Mouse (Mus musculus): ENCODE data around the gene Nrip3. TPM values are rescaled to one million over a fixed set of nuclear protein-coding genes. Genes with fewer than 3 reads are reported as not detected.
A peak's percentile ranks its signal among the peaks of the same experiment; 100 is the strongest.

Nrip3 gene
- total and polyA plus RNA-seq, 2 experiments from 2014 or later = 0.33 to 0.53 TPM

DNA sequence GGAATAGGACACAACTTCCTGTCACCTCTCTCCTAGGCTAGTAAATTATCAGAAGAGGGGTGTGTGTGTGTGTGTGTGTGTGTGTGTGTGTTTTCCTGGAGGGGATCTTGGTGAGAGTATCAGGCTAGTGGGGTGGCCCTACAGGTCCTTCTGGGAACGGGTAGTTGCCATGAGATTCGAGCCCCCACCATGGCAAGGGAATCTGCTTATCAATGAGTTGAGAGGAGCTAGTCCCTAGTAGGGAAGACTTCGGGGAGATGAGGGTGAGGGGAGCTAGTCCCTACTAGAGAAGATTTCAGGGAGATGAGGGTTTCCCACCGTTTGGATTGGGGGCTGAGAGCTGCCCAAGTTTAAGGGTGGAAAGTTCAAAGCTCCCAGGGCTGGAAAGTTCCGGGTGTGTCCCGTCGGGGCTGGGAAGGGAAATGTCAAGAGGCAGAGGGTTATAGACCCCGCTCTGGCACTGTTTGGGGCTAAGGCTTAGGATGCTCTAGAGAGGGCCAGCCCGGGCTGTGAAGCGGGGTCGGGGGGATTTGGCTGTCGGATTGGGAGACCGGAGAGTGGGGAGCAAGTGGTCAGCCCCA, 30.3 kb downstream of the Nrip3 start:
- Histone ChIP-seq H3K27ac (ENCODE audit: low read depth) (peak overlapping the region; percentile 82), H3K4me1 (ENCODE audit: control insufficient read depth, insufficient read depth) (peaks cover 12% of the 10 kb centered on the region), H3K9me3 (replicated peaks; ENCODE audit: control insufficient read depth, low read length) (no peaks in the 10 kb centered on the region), H3K27me3 (ENCODE audit: control insufficient read depth, insufficient read depth, low read length) (no peaks in the 10 kb centered on the region), H3K4me2 (ENCODE audit: low read depth, low read length) (peak overlapping the region; percentile 73), H3K4me3 (ENCODE audit: low read depth, low read length) (peak overlapping the region; percentile 78), H3K9ac (replicated peaks; ENCODE audit: low read depth, low read length) (peak overlapping the region; percentile 93), H3K36me3 (replicated peaks; ENCODE audit: control insufficient read depth, insufficient read depth, low read length) (peaks cover 13% of the 10 kb centered on the region)
- WGBS = 3% methylated on average over 13 of the region's 13 CpGs
- ATAC-seq (ENCODE audit: insufficient read depth, low read depth) = no peak; the same call in 1 of the 2 replicates
- DNase-seq (ENCODE audit: low spot score) = no peak
- no peak for TF ChIP-seq CTCF (IDR thresholded peaks at IDR 0.05; ENCODE audit: low read depth)
- TF ChIP-seq EP300 (IDR thresholded peaks at IDR 0.05; ENCODE audit: low read depth) = no peak

DNA sequence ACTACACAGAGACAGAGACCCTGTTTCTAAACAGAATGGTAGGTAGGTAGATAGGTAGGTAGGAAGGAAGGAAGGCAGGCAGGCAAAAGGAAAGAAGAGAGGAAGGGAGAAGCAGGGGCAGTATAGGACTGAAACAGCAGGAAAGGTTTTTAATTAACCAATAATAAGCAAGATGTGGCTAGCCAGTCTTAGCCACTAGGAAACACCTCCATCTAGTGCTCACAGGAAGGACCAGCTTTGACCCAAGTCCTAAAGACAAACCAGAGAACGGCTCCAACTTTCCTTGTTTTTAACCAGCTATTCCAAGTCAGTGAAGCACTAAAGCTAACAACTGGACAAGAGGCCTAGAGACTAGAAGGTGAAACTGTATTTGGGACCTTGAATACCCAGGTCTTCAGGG, 34.1 kb downstream of the Nrip3 start:
- no peak overlapping the region for H3K9ac ChIP-seq (replicated peaks; ENCODE audit: low read depth, low read length)
- TF ChIP-seq CTCF (IDR thresholded peaks at IDR 0.05; ENCODE audit: low read depth) = peak; percentile 26
- TF ChIP-seq EP300 (IDR thresholded peaks at IDR 0.05; ENCODE audit: low read depth) = no peak
- no peaks in the 10 kb centered on the region for H3K27me3 ChIP-seq (ENCODE audit: control insufficient read depth, insufficient read depth, low read length)
- H3K4me3 ChIP-seq (ENCODE audit: low read depth, low read length) = no peak overlapping the region
- no peak overlapping the region for H3K4me2 ChIP-seq (ENCODE audit: low read depth, low read length)
- peaks cover 5% of the 10 kb centered on the region; the same call in 1 of the 2 replicates for H3K4me1 ChIP-seq (ENCODE audit: control insufficient read depth, insufficient read depth)
- no peak for ATAC-seq (ENCODE audit: insufficient read depth, low read depth)
- peaks cover 45% of the 10 kb centered on the region for H3K36me3 ChIP-seq (replicated peaks; ENCODE audit: control insufficient read depth, insufficient read depth, low read length)
- no peak for DNase-seq (ENCODE audit: low spot score)
- WGBS = 54% methylated on average over 1 of the region's 1 CpGs
- H3K27ac ChIP-seq (ENCODE audit: low read depth) = no peak overlapping the region
- no peaks in the 10 kb centered on the region for H3K9me3 ChIP-seq (replicated peaks; ENCODE audit: control insufficient read depth, low read length)

DNA sequence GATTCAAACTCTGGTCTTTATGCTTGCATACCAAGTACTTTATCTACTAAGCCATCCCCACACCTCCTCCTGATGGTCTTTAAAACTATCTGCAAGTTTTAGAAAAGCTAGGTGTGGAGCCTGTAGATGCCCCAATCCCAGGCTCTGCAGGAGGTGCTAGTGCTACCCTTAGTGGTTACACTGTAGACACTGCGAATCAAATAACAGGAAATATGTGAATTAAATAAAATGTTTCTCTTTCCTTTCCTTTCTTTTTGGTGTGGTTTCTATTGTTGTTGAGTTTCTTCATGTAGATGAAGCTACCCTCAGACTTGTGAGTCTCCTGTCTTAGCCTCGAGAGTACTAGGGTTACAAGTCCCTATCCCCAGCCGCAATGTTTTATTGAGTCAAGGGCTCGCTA, 40.1 kb downstream of the Nrip3 start:
- Histone ChIP-seq H3K4me2 (ENCODE audit: low read depth, low read length) (no peak overlapping the region), H3K4me1 (ENCODE audit: control insufficient read depth, insufficient read depth) (no peaks in the 10 kb centered on the region), H3K27ac (ENCODE audit: low read depth) (no peak overlapping the region), H3K9ac (replicated peaks; ENCODE audit: low read depth, low read length) (no peak overlapping the region), H3K4me3 (ENCODE audit: low read depth, low read length) (no peak overlapping the region), H3K27me3 (ENCODE audit: control insufficient read depth, insufficient read depth, low read length) (no peaks in the 10 kb centered on the region), H3K9me3 (replicated peaks; ENCODE audit: control insufficient read depth, low read length) (no peaks in the 10 kb centered on the region), H3K36me3 (replicated peaks; ENCODE audit: control insufficient read depth, insufficient read depth, low read length) (peaks cover 87% of the 10 kb centered on the region)
- TF ChIP-seq EP300 (IDR thresholded peaks at IDR 0.05; ENCODE audit: low read depth) (no peak), CTCF (IDR thresholded peaks at IDR 0.05; ENCODE audit: low read depth) (no peak)
- DNase-seq (ENCODE audit: low spot score) = no peak
- WGBS = 87% methylated on average over 4 of the region's 4 CpGs
- no peak for ATAC-seq (ENCODE audit: insufficient read depth, low read depth)

DNA sequence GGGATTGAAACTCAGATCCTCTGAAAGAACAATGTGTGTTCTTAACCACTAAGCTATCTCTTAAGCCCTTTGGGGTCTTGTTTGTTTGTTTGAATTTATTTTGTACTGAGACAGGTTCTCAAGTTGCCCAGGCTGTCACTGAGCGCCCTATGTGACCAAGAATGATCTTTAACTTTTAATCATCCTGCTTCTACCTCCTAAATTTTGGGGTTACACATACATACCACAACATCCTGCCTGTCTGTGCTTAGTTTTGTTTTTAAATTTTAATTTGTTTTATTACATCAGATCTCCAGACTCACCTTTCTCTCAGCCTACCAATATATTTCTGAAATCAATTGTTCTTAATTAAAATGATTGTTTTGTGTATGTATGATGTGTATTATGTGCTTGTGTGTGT, 40.8 kb downstream of the Nrip3 start:
- DNase-seq (ENCODE audit: low spot score) (no peak), ATAC-seq (ENCODE audit: insufficient read depth, low read depth) (no peak)
- no peaks in the 10 kb centered on the region for H3K27me3 ChIP-seq (ENCODE audit: control insufficient read depth, insufficient read depth, low read length)
- TF ChIP-seq CTCF (IDR thresholded peaks at IDR 0.05; ENCODE audit: low read depth) (no peak), EP300 (IDR thresholded peaks at IDR 0.05; ENCODE audit: low read depth) (no peak)
- no peaks in the 10 kb centered on the region for H3K9me3 ChIP-seq (replicated peaks; ENCODE audit: control insufficient read depth, low read length)
- H3K4me1 ChIP-seq (ENCODE audit: control insufficient read depth, insufficient read depth) = no peaks in the 10 kb centered on the region
- no peak overlapping the region for H3K27ac ChIP-seq (ENCODE audit: low read depth)
- peaks cover 87% of the 10 kb centered on the region for H3K36me3 ChIP-seq (replicated peaks; ENCODE audit: control insufficient read depth, insufficient read depth, low read length)
- H3K4me3 ChIP-seq (ENCODE audit: low read depth, low read length) = no peak overlapping the region
- WGBS = 90% methylated on average over 1 of the region's 1 CpGs
- H3K9ac ChIP-seq (replicated peaks; ENCODE audit: low read depth, low read length) = no peak overlapping the region
- H3K4me2 ChIP-seq (ENCODE audit: low read depth, low read length) = no peak overlapping the region

DNA sequence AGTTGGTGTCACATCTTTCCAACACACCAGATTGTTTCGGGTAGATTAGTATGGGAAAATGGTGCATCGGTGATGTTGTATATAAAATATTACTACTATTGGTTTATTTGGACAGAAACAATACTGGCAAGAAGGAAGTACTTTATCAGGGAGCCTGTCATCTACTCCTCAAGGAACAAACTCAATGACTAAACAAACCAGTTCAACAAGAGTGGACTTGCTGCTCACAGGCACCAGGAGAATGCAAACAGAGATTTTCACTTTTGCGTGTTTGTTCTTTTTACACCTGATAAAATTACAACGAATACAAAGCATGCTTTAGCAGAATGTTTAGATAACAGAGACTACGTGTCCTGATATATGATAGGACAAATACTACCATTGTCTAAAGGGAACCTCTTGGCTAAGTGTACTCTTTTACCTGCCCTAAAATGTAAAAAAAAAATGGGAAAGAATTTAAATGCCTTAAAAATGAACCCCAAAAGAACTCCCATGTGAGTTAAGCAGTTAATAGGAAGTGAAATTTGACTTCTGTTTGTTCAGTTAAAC, 41.9 kb downstream of the Nrip3 start:
- Histone ChIP-seq H3K27me3 (ENCODE audit: control insufficient read depth, insufficient read depth, low read length) (no peaks in the 10 kb centered on the region), H3K4me2 (ENCODE audit: low read depth, low read length) (no peak overlapping the region), H3K4me1 (ENCODE audit: control insufficient read depth, insufficient read depth) (no peaks in the 10 kb centered on the region), H3K36me3 (replicated peaks; ENCODE audit: control insufficient read depth, insufficient read depth, low read length) (peaks cover 88% of the 10 kb centered on the region), H3K27ac (ENCODE audit: low read depth) (no peak overlapping the region), H3K9ac (replicated peaks; ENCODE audit: low read depth, low read length) (no peak overlapping the region), H3K9me3 (replicated peaks; ENCODE audit: control insufficient read depth, low read length) (no peaks in the 10 kb centered on the region), H3K4me3 (ENCODE audit: low read depth, low read length) (no peak overlapping the region)
- ATAC-seq (ENCODE audit: insufficient read depth, low read depth) (no peak), DNase-seq (ENCODE audit: low spot score) (no peak)
- TF ChIP-seq EP300 (IDR thresholded peaks at IDR 0.05; ENCODE audit: low read depth) = no peak
- TF ChIP-seq CTCF (IDR thresholded peaks at IDR 0.05; ENCODE audit: low read depth) = no peak
- WGBS = 59% methylated on average over 5 of the region's 5 CpGs

DNA sequence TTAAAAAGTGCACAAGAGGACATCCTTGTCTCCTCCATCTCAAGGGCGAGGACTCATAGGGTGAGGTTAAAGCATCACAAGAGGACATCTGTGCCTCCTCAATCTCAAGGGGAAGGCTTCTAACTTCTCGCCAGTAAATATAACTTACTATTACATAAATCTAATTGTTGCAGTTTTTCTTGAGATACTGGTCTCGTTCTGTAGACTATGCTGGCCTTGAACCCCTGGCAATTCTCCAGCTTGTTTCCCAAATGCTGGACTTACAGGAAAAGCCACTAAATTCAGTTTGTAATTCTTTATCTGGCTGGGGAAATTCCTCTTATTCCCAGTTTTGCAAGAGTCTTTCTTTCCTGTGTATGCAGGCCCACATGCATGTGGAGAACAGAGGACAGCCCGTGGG, 47.0 kb downstream of the Nrip3 start:
- H3K4me3 ChIP-seq (ENCODE audit: low read depth, low read length) = no peak overlapping the region
- no peaks in the 10 kb centered on the region for H3K9me3 ChIP-seq (replicated peaks; ENCODE audit: control insufficient read depth, low read length)
- H3K27ac ChIP-seq (ENCODE audit: low read depth) = no peak overlapping the region
- no peak overlapping the region for H3K9ac ChIP-seq (replicated peaks; ENCODE audit: low read depth, low read length)
- 74% methylated on average over 4 of the region's 4 CpGs for WGBS
- peaks cover 46% of the 10 kb centered on the region for H3K36me3 ChIP-seq (replicated peaks; ENCODE audit: control insufficient read depth, insufficient read depth, low read length)
- H3K4me1 ChIP-seq (ENCODE audit: control insufficient read depth, insufficient read depth) = no peaks in the 10 kb centered on the region
- no peak for ATAC-seq (ENCODE audit: insufficient read depth, low read depth)
- no peaks in the 10 kb centered on the region for H3K27me3 ChIP-seq (ENCODE audit: control insufficient read depth, insufficient read depth, low read length)
- TF ChIP-seq CTCF (IDR thresholded peaks at IDR 0.05; ENCODE audit: low read depth) = no peak
- TF ChIP-seq EP300 (IDR thresholded peaks at IDR 0.05; ENCODE audit: low read depth) = no peak
- no peak overlapping the region for H3K4me2 ChIP-seq (ENCODE audit: low read depth, low read length)
- DNase-seq (ENCODE audit: low spot score) = no peak

Data from heart, postnatal 0 days (tissue).